Mouse (Mus musculus) forebrain, embryonic 15.5 days (tissue): ENCODE results near the gene Tnip2. TPM values are rescaled to one million over a fixed set of nuclear protein-coding genes. Genes with fewer than 3 reads are reported as not detected.
A peak's percentile ranks its signal among the peaks of the same experiment; 100 is the strongest.

Source experiments
- ATAC-seq: fragments of 200-750 bp; cut with Nextera tagmentation; replicated peaks from 2 replicates; pipeline ENCODE4 v1.8.0; 2017; ENCODE audit warnings: mild to moderate bottlenecking, moderate TSS enrichment, moderate library complexity
- H3K27ac ChIP-seq: fragments of 300-500 bp; sonication (generic); replicated peaks from 2 replicates; pipeline ENCODE4 v1.5.1; 2015; ENCODE audit warnings: mild to moderate bottlenecking, inconsistent platforms
- H3K27me3 ChIP-seq: fragments of 300-500 bp; sonication (generic); 2 replicates; pipeline ENCODE4 v1.6.1; 2015; ENCODE audit warnings: inconsistent platforms
- H3K36me3 ChIP-seq: fragments of 300-500 bp; sonication (generic); 2 replicates; pipeline ENCODE4 v1.6.1; 2015; ENCODE audit warnings: mild to moderate bottlenecking, inconsistent platforms
- H3K4me1 ChIP-seq: fragments of 300-500 bp; sonication (generic); 2 replicates; pipeline ENCODE4 v1.6.1; 2015; ENCODE audit warnings: inconsistent platforms
- H3K4me2 ChIP-seq: fragments of 300-500 bp; sonication (generic); replicated peaks from 2 replicates; pipeline ENCODE4 v1.6.1; 2015; ENCODE audit warnings: mild to moderate bottlenecking, inconsistent platforms
- H3K4me3 ChIP-seq: fragments of 300-500 bp; sonication (generic); 2 replicates; pipeline ENCODE4 v1.5.1; 2015; ENCODE audit warnings: mild to moderate bottlenecking, inconsistent platforms
- H3K9ac ChIP-seq: fragments of 300-500 bp; sonication (generic); replicated peaks from 2 replicates; pipeline ENCODE4 v1.6.1; 2015; ENCODE audit warnings: mild to moderate bottlenecking, inconsistent platforms
- H3K9me3 ChIP-seq: fragments of 300-500 bp; sonication (generic); 2 replicates; pipeline ENCODE4 v1.6.1; 2016; ENCODE audit warnings: inconsistent platforms
- WGBS: fragments of 180-500 bp; shearing (Covaris S2); methylation state at CpG from one replicate; pipeline ENCODE4 v1.1.7; 2015; ENCODE audit warnings: mixed read lengths; 5-methylcytosine and 5-hydroxymethylcytosine counted together
- polyA plus RNA-seq: library from polyadenylated mRNA; unstranded; fragments of >200 nt; fragmentation: Nextera tagmentation; extraction: Ambion mirVana; gene quantifications from 2 replicates; pipeline ENCODE4 v1.2.1, GENCODE M21; 2015

Gene Tnip2
- 6.4 and 7.0 TPM in 2 replicates for polyA plus RNA-seq

DNA sequence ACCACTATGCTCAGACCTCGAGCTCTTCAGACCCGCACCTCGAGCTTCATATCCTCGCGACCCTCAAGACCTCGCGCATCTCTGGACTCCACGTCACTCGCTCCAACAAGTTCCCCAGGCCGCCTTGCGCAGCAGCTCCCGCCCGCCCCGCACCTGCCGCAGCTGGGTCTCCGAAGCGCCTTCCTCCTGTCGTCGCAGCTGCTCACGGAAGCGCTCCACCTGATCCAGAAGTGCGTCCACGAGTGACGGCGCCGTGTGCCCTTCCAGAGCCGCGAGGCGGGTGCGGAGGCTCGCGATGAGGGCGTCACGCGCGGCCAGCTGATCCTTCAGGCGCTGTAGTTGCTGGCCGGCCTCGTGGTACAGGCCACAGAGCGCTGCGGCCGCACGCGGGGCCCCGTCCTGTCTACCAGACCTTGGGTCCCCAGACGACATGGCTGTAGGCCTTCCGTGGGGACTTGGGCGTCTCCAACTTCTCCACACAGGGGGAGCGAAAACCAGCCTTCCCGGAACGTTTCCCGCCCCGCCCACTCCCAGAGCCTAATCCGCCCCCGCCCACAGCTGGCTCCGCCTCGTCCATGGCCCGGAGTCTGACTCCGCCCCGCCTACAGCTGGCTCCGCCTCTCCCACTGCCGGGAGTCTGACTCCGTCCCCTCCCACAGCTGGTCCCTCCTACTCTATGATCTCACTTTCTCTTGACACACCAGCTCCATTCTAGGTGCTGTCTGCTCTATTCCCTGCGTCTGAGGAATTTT is at the start of gene Tnip2:
Tnip2 (minus strand) TSS at position 526 of the 752 bp plus-strand sequence.
- peak within 1 kb of the TSS; percentile 47 for H3K9ac ChIP-seq
- H3K4me1 ChIP-seq = peaks cover 9% of the 10 kb centered on the region
- no peaks in the 10 kb centered on the region for H3K36me3 ChIP-seq
- peak within 1 kb of the TSS; percentile 52 for H3K4me3 ChIP-seq
- under 1% methylated on average over 63 of the region's 64 CpGs for WGBS
- ATAC-seq = peak; percentile 96
- no peaks in the 10 kb centered on the region for H3K9me3 ChIP-seq
- H3K27ac ChIP-seq = no peak within 1 kb of the TSS
- H3K27me3 ChIP-seq = no peaks in the 10 kb centered on the region
- H3K4me2 ChIP-seq = peak within 1 kb of the TSS; percentile 75

GRCm38 (mm10) chr5:34551821-34552220 is 38.0 kb upstream of the Tnip2 start:
- no peak overlapping the region for H3K4me3 ChIP-seq
- no peaks in the 10 kb centered on the region for H3K27me3 ChIP-seq
- no peak overlapping the region for H3K9ac ChIP-seq
- 95% methylated on average over 4 of the region's 4 CpGs for WGBS
- H3K4me1 ChIP-seq = peaks cover 22% of the 10 kb centered on the region
- no peak for ATAC-seq
- H3K9me3 ChIP-seq = no peaks in the 10 kb centered on the region
- peaks cover 44% of the 10 kb centered on the region for H3K36me3 ChIP-seq
- no peak overlapping the region for H3K4me2 ChIP-seq
- H3K27ac ChIP-seq = no peak overlapping the region

- WGBS = 4% methylated on average over 6 of the region's 6 CpGs
- peaks cover 29% of the 10 kb centered on the region for H3K36me3 ChIP-seq
- H3K27ac ChIP-seq = peak overlapping the region; percentile 82
- H3K4me2 ChIP-seq = peak overlapping the region; percentile 76
- peak overlapping the region; percentile 99 for H3K9ac ChIP-seq
- peak overlapping the region; percentile 98 for H3K4me3 ChIP-seq
- H3K9me3 ChIP-seq = no peaks in the 10 kb centered on the region
- peaks cover 22% of the 10 kb centered on the region for H3K4me1 ChIP-seq
- H3K27me3 ChIP-seq = no peaks in the 10 kb centered on the region
- ATAC-seq = no peak
These were observed 36.5 kb upstream of the Tnip2 start for GRCm38 (mm10) chr5:34550251-34550650.

DNA sequence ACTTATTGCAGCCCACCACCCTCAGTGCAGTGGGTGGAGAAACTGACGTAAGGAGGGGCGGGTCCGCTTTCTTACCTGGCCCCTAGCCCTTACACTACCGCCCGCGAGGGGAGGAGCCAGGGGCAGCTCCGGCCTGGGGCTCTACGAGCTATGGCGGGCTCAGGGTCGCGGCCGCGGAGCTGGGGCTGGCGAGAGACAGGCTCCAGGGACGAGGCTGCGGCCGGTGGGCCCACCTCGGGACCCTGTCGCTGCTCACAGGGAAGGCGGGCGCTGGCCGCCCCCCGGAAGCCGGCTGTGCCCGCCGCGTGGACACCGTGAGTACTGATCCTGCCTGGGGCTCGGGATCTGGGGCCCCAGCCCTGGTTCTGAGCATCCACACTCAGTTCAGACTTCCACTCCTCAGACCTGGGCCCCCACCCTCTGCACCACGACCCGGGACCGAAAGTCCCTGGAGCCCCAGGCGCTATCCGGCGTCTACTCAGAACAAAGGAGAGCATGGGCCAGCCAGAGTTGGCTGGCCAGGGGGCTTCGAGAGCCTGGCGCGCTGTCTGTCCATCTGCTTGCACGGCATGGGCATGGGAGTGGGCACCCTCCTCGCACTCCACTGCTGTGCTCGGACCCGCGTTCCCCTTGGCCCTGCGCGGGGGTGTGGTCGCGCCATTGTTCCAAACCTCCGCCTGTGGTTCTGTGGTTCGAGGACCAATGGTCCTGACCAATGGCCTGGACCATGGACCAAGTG is 35.9 kb upstream of the Tnip2 start:
- Histone ChIP-seq H3K4me2 (peak overlapping the region; percentile 76), H3K9me3 (no peaks in the 10 kb centered on the region), H3K9ac (peak overlapping the region; percentile 99), H3K36me3 (peaks cover 24% of the 10 kb centered on the region), H3K4me3 (peak overlapping the region; percentile 98), H3K4me1 (peaks cover 22% of the 10 kb centered on the region), H3K27me3 (no peaks in the 10 kb centered on the region), H3K27ac (peak overlapping the region; percentile 82)
- peak; percentile 93 for ATAC-seq
- WGBS = under 1% methylated on average over 49 of the region's 49 CpGs

- Histone ChIP-seq H3K4me2 (peak overlapping the region; percentile 76), H3K27ac (peak overlapping the region; percentile 82; the same call in 1 of the 2 replicates), H3K9me3 (no peaks in the 10 kb centered on the region), H3K4me1 (peaks cover 22% of the 10 kb centered on the region), H3K36me3 (peaks cover 20% of the 10 kb centered on the region), H3K27me3 (no peaks in the 10 kb centered on the region), H3K9ac (peak overlapping the region; percentile 99), H3K4me3 (peak overlapping the region; percentile 98)
- 27% methylated on average over 8 of the region's 8 CpGs for WGBS
- ATAC-seq = peak; percentile 11; the same call in 1 of the 2 replicates
These were observed 35.3 kb upstream of the Tnip2 start for GRCm38 (mm10) chr5:34549135-34549482.

DNA sequence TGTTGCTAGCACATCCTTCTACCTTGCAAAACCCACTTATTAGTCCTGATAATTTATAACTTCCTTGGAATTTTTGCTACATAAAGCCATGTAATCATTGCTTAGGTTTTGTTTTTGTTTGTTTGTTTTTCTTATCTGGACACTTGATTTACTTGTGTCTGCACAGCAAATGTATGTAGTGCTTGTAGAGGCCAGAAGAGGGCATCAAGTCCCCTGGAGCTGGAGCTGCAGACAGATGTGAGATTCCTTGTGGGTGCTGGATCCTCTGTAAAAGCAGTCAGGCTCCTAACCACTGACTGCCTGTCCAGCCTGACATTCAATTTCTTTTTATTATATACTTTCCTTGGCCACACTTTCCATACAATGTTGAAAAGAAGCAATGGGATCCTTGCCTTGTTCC is 33.6 kb upstream of the Tnip2 start:
- Histone ChIP-seq H3K27me3 (no peaks in the 10 kb centered on the region), H3K27ac (no peak overlapping the region), H3K4me2 (no peak overlapping the region), H3K36me3 (peaks cover 10% of the 10 kb centered on the region), H3K9ac (no peak overlapping the region), H3K4me3 (no peak overlapping the region), H3K9me3 (no peaks in the 10 kb centered on the region), H3K4me1 (peaks cover 22% of the 10 kb centered on the region)
- no peak for ATAC-seq

DNA sequence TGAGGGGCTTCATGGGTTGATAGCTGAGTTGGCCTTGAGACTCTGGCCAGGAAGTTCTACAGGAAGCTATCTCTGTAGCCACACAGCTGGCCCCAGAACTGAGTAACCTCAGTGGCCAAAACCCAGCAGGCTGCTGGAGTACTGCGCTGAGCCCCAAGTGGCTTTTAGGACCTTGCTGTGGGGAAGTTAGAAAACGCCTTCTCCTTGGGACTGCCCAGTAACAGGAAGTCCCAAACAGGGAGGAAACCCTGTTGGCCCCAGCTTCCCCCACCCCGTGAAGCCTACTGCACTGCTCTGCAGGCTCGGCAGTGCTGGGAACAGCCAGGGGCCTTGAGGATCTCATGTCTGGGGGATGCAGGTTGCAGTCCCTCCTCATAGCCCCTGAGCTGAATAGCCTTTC is 29.3 kb upstream of the Tnip2 start:
- H3K4me3 ChIP-seq = no peak overlapping the region
- no peaks in the 10 kb centered on the region for H3K36me3 ChIP-seq
- no peak overlapping the region for H3K9ac ChIP-seq
- 56% methylated on average over 4 of the region's 4 CpGs for WGBS
- H3K27me3 ChIP-seq = no peaks in the 10 kb centered on the region
- H3K9me3 ChIP-seq = no peaks in the 10 kb centered on the region
- H3K4me1 ChIP-seq = no peaks in the 10 kb centered on the region
- ATAC-seq = no peak
- no peak overlapping the region for H3K27ac ChIP-seq
- H3K4me2 ChIP-seq = no peak overlapping the region

- Histone ChIP-seq H3K9ac (no peak overlapping the region), H3K4me3 (no peak overlapping the region), H3K4me2 (no peak overlapping the region), H3K27me3 (no peaks in the 10 kb centered on the region), H3K9me3 (no peaks in the 10 kb centered on the region), H3K27ac (no peak overlapping the region), H3K4me1 (no peaks in the 10 kb centered on the region), H3K36me3 (no peaks in the 10 kb centered on the region)
- WGBS = 67% methylated on average over 1 of the region's 1 CpGs
- no peak for ATAC-seq
These were observed 28.4 kb upstream of the Tnip2 start for GRCm38 (mm10) chr5:34542166-34542565.

DNA sequence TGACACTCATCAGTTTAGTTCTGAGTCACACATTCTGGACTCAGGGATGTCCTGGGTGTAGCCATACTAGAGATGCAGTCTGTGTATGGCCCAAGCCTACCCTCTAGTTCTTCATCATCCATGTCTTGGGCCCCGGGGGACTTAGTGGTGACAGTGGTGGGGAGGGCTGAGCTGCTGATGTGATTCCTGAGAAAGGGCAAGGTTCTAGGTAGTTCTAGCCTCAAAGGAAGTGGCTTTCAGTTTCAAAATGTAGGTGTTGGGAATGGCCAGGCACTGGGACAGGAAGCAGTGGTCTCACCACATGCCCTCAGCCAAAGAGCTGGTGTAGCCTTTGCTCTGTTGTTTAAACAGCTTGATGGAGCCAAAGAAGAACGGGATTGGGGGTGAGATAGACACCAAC is 25.3 kb upstream of the Tnip2 start:
- ATAC-seq = no peak

GRCm38 (mm10) chr5:34538527-34538926 is 24.7 kb upstream of the Tnip2 start:
- no peak overlapping the region for H3K4me2 ChIP-seq
- no peak overlapping the region for H3K4me3 ChIP-seq
- 47% methylated on average over 5 of the region's 5 CpGs for WGBS
- no peak overlapping the region for H3K9ac ChIP-seq
- H3K27me3 ChIP-seq = no peaks in the 10 kb centered on the region
- ATAC-seq = no peak
- H3K27ac ChIP-seq = no peak overlapping the region
- no peaks in the 10 kb centered on the region for H3K36me3 ChIP-seq
- no peaks in the 10 kb centered on the region for H3K9me3 ChIP-seq
- no peaks in the 10 kb centered on the region for H3K4me1 ChIP-seq

More for the DNA sequence above, 25.3 kb upstream of the Tnip2 start:
- H3K9me3 ChIP-seq = no peaks in the 10 kb centered on the region
- H3K27me3 ChIP-seq = no peaks in the 10 kb centered on the region
- H3K4me1 ChIP-seq = no peaks in the 10 kb centered on the region
- no peaks in the 10 kb centered on the region for H3K36me3 ChIP-seq
- 89% methylated on average over 2 of the region's 2 CpGs for WGBS
- H3K4me3 ChIP-seq = no peak overlapping the region
- H3K27ac ChIP-seq = no peak overlapping the region
- H3K4me2 ChIP-seq = no peak overlapping the region
- no peak overlapping the region for H3K9ac ChIP-seq

- Histone ChIP-seq H3K27ac (no peak overlapping the region), H3K4me3 (no peak overlapping the region), H3K9me3 (no peaks in the 10 kb centered on the region), H3K27me3 (no peaks in the 10 kb centered on the region), H3K9ac (no peak overlapping the region), H3K4me2 (no peak overlapping the region), H3K4me1 (no peaks in the 10 kb centered on the region), H3K36me3 (no peaks in the 10 kb centered on the region)
- WGBS = 83% methylated on average over 7 of the region's 7 CpGs
- no peak for ATAC-seq
These were observed 24.3 kb upstream of the Tnip2 start for GRCm38 (mm10) chr5:34538079-34538478.

GRCm38 (mm10) chr5:34535831-34536230 is 22.0 kb upstream of the Tnip2 start:
- Histone ChIP-seq H3K27me3 (no peaks in the 10 kb centered on the region), H3K4me1 (no peaks in the 10 kb centered on the region), H3K4me2 (no peak overlapping the region), H3K9ac (no peak overlapping the region), H3K4me3 (no peak overlapping the region), H3K9me3 (no peaks in the 10 kb centered on the region), H3K36me3 (no peaks in the 10 kb centered on the region), H3K27ac (no peak overlapping the region)
- no peak for ATAC-seq
- 86% methylated on average over 7 of the region's 7 CpGs for WGBS
